Mouse (Mus musculus): ENCODE measurements around the gene Meis2.

DNA sequence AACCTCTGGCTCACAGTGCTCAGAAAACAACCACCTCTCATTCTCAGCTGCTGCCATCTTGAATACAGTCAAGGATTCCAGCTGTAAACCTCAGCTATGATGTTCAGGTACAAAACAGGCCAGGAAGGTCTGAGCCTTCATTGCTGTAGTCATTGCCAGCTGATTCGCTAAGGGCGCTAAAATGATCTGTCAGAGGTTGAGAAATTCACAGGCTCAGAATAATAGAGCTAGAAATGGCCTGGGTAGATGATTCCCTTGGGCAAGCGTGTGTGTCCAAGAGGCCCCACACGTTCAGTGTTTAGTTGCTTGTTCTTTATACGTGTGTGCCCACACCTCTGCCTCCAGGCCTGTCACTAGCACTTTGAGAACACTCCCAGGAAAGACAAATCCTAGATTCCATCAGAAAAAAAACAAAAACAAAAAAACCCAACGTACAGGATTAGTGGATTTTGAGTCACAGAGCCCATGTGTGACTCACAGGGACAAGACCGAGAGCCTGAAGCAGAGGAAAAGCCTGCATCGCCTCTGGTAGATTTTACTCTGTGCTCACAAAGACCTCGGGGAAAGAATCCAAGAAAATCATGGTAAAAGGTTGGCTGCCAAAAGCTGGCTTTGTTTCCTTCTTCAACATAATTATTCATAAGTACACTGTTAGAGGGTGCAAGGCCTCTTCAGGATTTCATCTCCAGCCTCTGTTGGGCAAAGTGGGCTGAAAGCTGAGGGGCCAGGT is 95.4 kb downstream of the Meis2 start:
- TF ChIP-seq TAL1 (IDR thresholded peaks at IDR 0.05; ENCODE audit: low read length), result no peak
- TF ChIP-seq GATA1 (IDR thresholded peaks at IDR 0.05; ENCODE audit: low read depth, low read length), result no peak
- TF ChIP-seq CTCF (IDR thresholded peaks at IDR 0.05 in 2 of 3, conservative IDR thresholded peaks at IDR 0.05 in 1 of 3; ENCODE audit: control insufficient read depth in 1 of 3, insufficient read depth in 1 of 3, low read depth in 2 of 3, low read length in 3 of 3, poor library complexity in 1 of 3, severe bottlenecking in 1 of 3), result no peak
- TF ChIP-seq MAFK (IDR thresholded peaks at IDR 0.05; ENCODE audit: borderline replicate concordance, low read depth, low read length), result no peak
- no peak for TF ChIP-seq ZKSCAN1 (IDR thresholded peaks at IDR 0.05; ENCODE audit: low read depth, low read length)
- TF ChIP-seq POLR2A (IDR thresholded peaks at IDR 0.05; ENCODE audit: control insufficient read depth in 1 of 2, insufficient read depth in 1 of 2, low read depth in 1 of 2, low read length in 2 of 2, poor library complexity in 1 of 2), result no peak
- no peak for TF ChIP-seq CHD1 (IDR thresholded peaks at IDR 0.05; ENCODE audit: low read depth, low read length)

All from MEL (cell line).